Mouse (Mus musculus) brain, embryonic 14.5 days (tissue): ENCODE measurements around the gene Zfp326. TPM values are rescaled to one million over a fixed set of nuclear protein-coding genes. Genes with fewer than 3 reads are reported as not detected.

Experiments
- DNase-seq: peaks from one replicate; pipeline ENCODE4 v3.0.0-alpha.2; 2011; ENCODE audit warnings: low read depth
- CTCF ChIP-seq: fragments of 200-500 bp; IDR thresholded peaks from 2 replicates; pipeline ENCODE4 v1.5.1; 2012; ENCODE audit warnings: inconsistent platforms, mild to moderate bottlenecking, moderate library complexity, borderline replicate concordance; ENCODE audit not compliant: insufficient read depth, insufficient read length; ENCODE audit errors: extremely low read depth
- POLR2A ChIP-seq: fragments of 200-500 bp; IDR thresholded peaks from 2 replicates; pipeline ENCODE4 v1.6.1; 2012; ENCODE audit warnings: mild to moderate bottlenecking, inconsistent platforms, borderline replicate concordance; ENCODE audit not compliant: poor library complexity, insufficient read depth, insufficient read length, severe bottlenecking; ENCODE audit errors: extremely low read depth
- polyA plus RNA-seq: library from polyadenylated mRNA; depleted of rRNA; stranded (reverse); fragments of >200 nt; gene quantifications from 2 replicates; pipeline ENCODE4 v1.2.3, GENCODE M21; 2012; rRNA removed

Zfp326 gene
- polyA plus RNA-seq, 1 experiment = 58.9 TPM

GRCm38 (mm10) chr5:105911498-105911897 is 35.1 kb downstream of the Zfp326 start:
- TF ChIP-seq POLR2A (no peak), CTCF (no peak)
- DNase-seq = no peak

- DNase-seq = no peak
- TF ChIP-seq CTCF (no peak), POLR2A (no peak)
These were observed 41.0 kb downstream of the Zfp326 start for GRCm38 (mm10) chr5:105917398-105917797.

- no peak for DNase-seq
These were observed 41.9 kb downstream of the Zfp326 start for GRCm38 (mm10) chr5:105918289-105918688.

GRCm38 (mm10) chr5:105922818-105923487 is 46.6 kb downstream of the Zfp326 start:
- DNase-seq = peak; percentile 60
- TF ChIP-seq CTCF = no peak
- no peak for TF ChIP-seq POLR2A

More at GRCm38 (mm10) chr5:105918289-105918688, 41.9 kb downstream of the Zfp326 start:
- no peak for TF ChIP-seq POLR2A
- peak; percentile 65 for TF ChIP-seq CTCF

GRCm38 (mm10) chr5:105924347-105924746 is 48.0 kb downstream of the Zfp326 start:
- TF ChIP-seq CTCF (no peak), POLR2A (no peak)
- DNase-seq = no peak

- DNase-seq = peak; percentile 47
- TF ChIP-seq POLR2A = no peak
- TF ChIP-seq CTCF = peak; percentile 59; the same call in 1 of the 2 replicates
These were observed 49.3 kb downstream of the Zfp326 start for GRCm38 (mm10) chr5:105925568-105926255.

GRCm38 (mm10) chr5:105930282-105930681 is 53.9 kb downstream of the Zfp326 start:
- TF ChIP-seq CTCF (peak; percentile 71; the same call in 1 of the 2 replicates), POLR2A (no peak)
- DNase-seq = peak; percentile 43

GRCm38 (mm10) chr5:105932392-105932791 is 56.0 kb downstream of the Zfp326 start:
- TF ChIP-seq POLR2A (no peak), CTCF (no peak)
- DNase-seq = no peak

GRCm38 (mm10) chr5:105941951-105942350 is 65.6 kb downstream of the Zfp326 start:
- TF ChIP-seq CTCF = no peak
- TF ChIP-seq POLR2A = no peak
- no peak for DNase-seq

Other genes with a start within 250 kb of the Zfp326 start
- gene Lrrc8d, start 176.6 kb upstream of the Zfp326 start, polyA plus RNA-seq = 9.3 and 25.4 TPM in 2 replicates